Mouse (Mus musculus): ENCODE results near the gene Crtap. TPM values are rescaled to one million over a fixed set of nuclear protein-coding genes. Genes with fewer than 3 reads are reported as not detected.

Crtap gene
- total and polyA plus RNA-seq, 3 experiments = 17.8 to 27.7 (median 19.2) TPM

DNA sequence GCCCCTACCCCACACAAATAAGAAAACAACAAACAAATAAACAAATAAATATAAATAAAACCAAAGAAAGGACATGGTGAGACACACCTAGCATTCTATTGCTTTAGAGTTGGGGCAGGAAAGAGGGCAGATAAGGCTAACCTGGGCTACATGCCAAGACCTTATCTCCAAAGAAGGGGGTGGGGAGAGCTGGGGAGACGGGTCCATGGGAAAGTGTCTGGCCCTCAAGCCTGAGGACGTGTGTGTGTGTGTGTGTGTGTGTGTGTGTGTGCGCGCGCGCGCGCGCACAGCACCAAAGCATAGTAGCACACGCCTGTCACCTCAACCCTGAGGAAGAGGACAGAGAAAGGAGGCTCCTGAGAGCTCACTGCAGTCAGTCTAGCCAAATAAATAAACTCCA, 13.3 kb downstream of the Crtap start:
- Histone ChIP-seq H3K4me1 (ENCODE audit: control insufficient read depth in 1 of 2, insufficient read depth in 2 of 2) (no peaks in the 10 kb centered on the region), H3K9me3 (replicated peaks; ENCODE audit: low read length) (no peaks in the 10 kb centered on the region), H3K9ac (ENCODE audit: insufficient read depth, low read depth) (no peak overlapping the region), H3K27ac (ENCODE audit: insufficient read depth, low read depth) (no peak overlapping the region), H3K27me3 (replicated peaks) (no peaks in the 10 kb centered on the region), H3K36me3 (replicated peaks in 1 of 2; ENCODE audit: control insufficient read depth in 1 of 2, insufficient read depth in 1 of 2, low read length in 1 of 2) (peaks cover 61 to 68% of the 10 kb centered on the region in 2 experiments), H3K4me2 (ENCODE audit: insufficient read depth, low read depth, poor library complexity, severe bottlenecking) (no peak overlapping the region), H3K79me2 (replicated peaks; ENCODE audit: control insufficient read depth, extremely low read depth, insufficient read depth, poor library complexity, severe bottlenecking) (no peaks in the 10 kb centered on the region), H3K4me3 (replicated peaks in 1 of 3; ENCODE audit: low read depth in 2 of 3, low read length in 2 of 3, poor library complexity in 1 of 3) (no peak overlapping the region)
- no peak for DNase-seq (ENCODE audit: extremely low read depth)
- in situ Hi-C loops (cut with MboI; ENCODE audit: low pct_ligation_motif_present, low pct_unique_long_range_greater_than_20kb, low sequenced_read_pairs) (no loop called here), dilution Hi-C loops (cut with MboI; ENCODE audit: extremely low pct_ligation_motif_present, extremely low pct_unique_long_range_greater_than_20kb, low sequenced_read_pairs) (no loop called here)
- TF ChIP-seq ETS1 (conservative IDR thresholded peaks at IDR 0.05; ENCODE audit: low read depth, low read length) (no peak), MAFK (IDR thresholded peaks at IDR 0.05; ENCODE audit: insufficient replicate concordance, low read length) (no peak), NRF1 (IDR thresholded peaks at IDR 0.05; ENCODE audit: low read depth, low read length) (no peak), GABPA (IDR thresholded peaks at IDR 0.05; ENCODE audit: insufficient replicate concordance, low read depth, low read length) (no peak), EP300 (IDR thresholded peaks at IDR 0.05; ENCODE audit: low read length) (no peak), PAX5 (IDR thresholded peaks at IDR 0.05; ENCODE audit: low read length) (no peak), MAX (IDR thresholded peaks at IDR 0.05; ENCODE audit: low read length) (no peak), MXI1 (IDR thresholded peaks at IDR 0.05; ENCODE audit: low read depth, low read length) (no peak), MEF2A (IDR thresholded peaks at IDR 0.05; ENCODE audit: borderline replicate concordance, low read depth, low read length) (no peak), JUND (conservative IDR thresholded peaks at IDR 0.05; ENCODE audit: low read depth, low read length) (no peak), USF1 (IDR thresholded peaks at IDR 0.05; ENCODE audit: low read depth, low read length) (no peak), CTCF (conservative IDR thresholded peaks at IDR 0.05 in 1 of 2, IDR thresholded peaks at IDR 0.05 in 1 of 2; ENCODE audit: low read depth in 2 of 2, low read length in 2 of 2) (no peak), USF2 (conservative IDR thresholded peaks at IDR 0.05; ENCODE audit: low read depth, low read length) (no peak), ZKSCAN1 (IDR thresholded peaks at IDR 0.05; ENCODE audit: borderline replicate concordance, low read depth, low read length) (no peak), POLR2A (IDR thresholded peaks at IDR 0.05; ENCODE audit: low read depth, low read length) (no peak), IRF4 (IDR thresholded peaks at IDR 0.05; ENCODE audit: low read depth, low read length) (no peak), TCF12 (IDR thresholded peaks at IDR 0.05; ENCODE audit: low read depth, low read length) (no peak), ZC3H11A (IDR thresholded peaks at IDR 0.05; ENCODE audit: low read depth, low read length) (no peak), KAT2A (IDR thresholded peaks at IDR 0.05; ENCODE audit: insufficient replicate concordance, low read length) (no peak)

DNA sequence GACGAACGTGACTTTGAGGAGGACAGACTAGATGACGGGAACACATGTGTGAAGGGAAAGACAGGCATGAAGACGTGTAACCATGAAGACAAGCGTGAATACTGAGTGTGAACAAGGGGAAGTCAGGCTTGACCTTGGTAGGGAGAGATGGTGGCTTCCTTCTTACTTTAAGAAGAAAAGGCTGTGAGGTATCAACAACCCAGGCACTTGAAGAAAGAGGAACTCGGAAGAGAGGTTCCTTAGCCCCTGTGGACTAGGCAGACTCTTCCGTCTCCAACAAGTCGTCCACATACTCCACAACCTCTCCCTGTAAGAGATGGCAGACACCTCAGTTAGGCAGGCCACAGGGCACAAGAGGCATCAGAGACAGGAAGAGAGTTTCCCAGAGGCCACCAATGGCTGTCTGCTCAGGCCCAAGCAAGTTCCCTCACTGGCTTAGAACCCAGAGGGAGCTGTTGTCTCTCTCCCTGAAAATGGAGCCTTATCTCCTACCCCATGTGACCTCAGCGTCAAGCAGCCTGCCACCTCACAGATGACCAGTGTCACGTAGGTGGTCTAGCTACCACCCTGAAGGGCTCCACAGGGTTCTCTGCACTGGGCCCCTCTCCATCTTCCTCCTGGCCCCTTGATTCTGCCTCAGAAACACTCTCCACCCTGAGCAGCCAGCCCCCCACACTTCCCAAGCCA, 15.1 kb downstream of the Crtap start:
- DNase-seq (ENCODE audit: extremely low read depth) = no peak
- dilution Hi-C loops (cut with MboI; ENCODE audit: extremely low pct_ligation_motif_present, extremely low pct_unique_long_range_greater_than_20kb, low sequenced_read_pairs) (no loop called here), in situ Hi-C loops (cut with MboI; ENCODE audit: low pct_ligation_motif_present, low pct_unique_long_range_greater_than_20kb, low sequenced_read_pairs) (no loop called here)
- TF ChIP-seq USF2 (conservative IDR thresholded peaks at IDR 0.05; ENCODE audit: low read depth, low read length) (no peak), ELF1 (IDR thresholded peaks at IDR 0.05; ENCODE audit: low read depth, low read length) (no peak), BHLHE40 (IDR thresholded peaks at IDR 0.05; ENCODE audit: low read depth, low read length) (no peak), PAX5 (IDR thresholded peaks at IDR 0.05; ENCODE audit: low read length) (no peak), MAZ (IDR thresholded peaks at IDR 0.05; ENCODE audit: low read depth, low read length) (no peak), TCF12 (IDR thresholded peaks at IDR 0.05; ENCODE audit: low read depth, low read length) (no peak), ZKSCAN1 (IDR thresholded peaks at IDR 0.05; ENCODE audit: borderline replicate concordance, low read depth, low read length) (no peak), UBTF (IDR thresholded peaks at IDR 0.05; ENCODE audit: low read depth, low read length) (no peak), POLR2A (IDR thresholded peaks at IDR 0.05; ENCODE audit: low read depth, low read length) (no peak), ETS1 (conservative IDR thresholded peaks at IDR 0.05; ENCODE audit: low read depth, low read length) (no peak), CTCF (conservative IDR thresholded peaks at IDR 0.05 in 1 of 2, IDR thresholded peaks at IDR 0.05 in 1 of 2; ENCODE audit: low read depth in 2 of 2, low read length in 2 of 2) (no peak), POLR2AphosphoS2 (IDR thresholded peaks at IDR 0.05; ENCODE audit: low read depth, low read length) (no peak), NRF1 (IDR thresholded peaks at IDR 0.05; ENCODE audit: low read depth, low read length) (no peak), KAT2A (IDR thresholded peaks at IDR 0.05; ENCODE audit: insufficient replicate concordance, low read length) (no peak), EP300 (IDR thresholded peaks at IDR 0.05; ENCODE audit: low read length) (no peak), MXI1 (IDR thresholded peaks at IDR 0.05; ENCODE audit: low read depth, low read length) (no peak), ZNF384 (IDR thresholded peaks at IDR 0.05; ENCODE audit: low read depth, low read length) (no peak)
- H3K4me3 ChIP-seq (replicated peaks in 1 of 3; ENCODE audit: low read depth in 2 of 3, low read length in 2 of 3, poor library complexity in 1 of 3) = no peak overlapping the region
- peaks cover 0 to 3% of the 10 kb centered on the region in 2 experiments; a peak in 2 of 4 replicates for H3K4me1 ChIP-seq (ENCODE audit: control insufficient read depth in 1 of 2, insufficient read depth in 2 of 2)
- H3K27ac ChIP-seq (ENCODE audit: insufficient read depth, low read depth) = no peak overlapping the region
- no peak overlapping the region for H3K9ac ChIP-seq (ENCODE audit: insufficient read depth, low read depth)
- H3K27me3 ChIP-seq (replicated peaks) = no peaks in the 10 kb centered on the region
- no peaks in the 10 kb centered on the region for H3K9me3 ChIP-seq (replicated peaks; ENCODE audit: low read length)
- no peaks in the 10 kb centered on the region for H3K79me2 ChIP-seq (replicated peaks; ENCODE audit: control insufficient read depth, extremely low read depth, insufficient read depth, poor library complexity, severe bottlenecking)
- H3K36me3 ChIP-seq (replicated peaks in 1 of 2; ENCODE audit: control insufficient read depth in 1 of 2, insufficient read depth in 1 of 2, low read length in 1 of 2) = peaks cover 54 to 57% of the 10 kb centered on the region in 2 experiments
- no peak overlapping the region for H3K4me2 ChIP-seq (ENCODE audit: insufficient read depth, low read depth, poor library complexity, severe bottlenecking)
